Mouse (Mus musculus) large intestine, adult 2 months (tissue): ENCODE measurements around the gene Mov10l1. TPM values are rescaled to one million over a fixed set of nuclear protein-coding genes. Genes with fewer than 3 reads are reported as not detected.

Source experiments
- DNase-seq: peaks from one replicate; pipeline ENCODE4 v3.0.0-alpha.2; 2012; ENCODE audit warnings: low read depth, low spot score
- WGBS: fragments of 180-500 bp; shearing (Covaris S2); methylation state at CpG from one replicate; pipeline ENCODE4 v1.1.7; 2018; 5-methylcytosine and 5-hydroxymethylcytosine counted together
- polyA plus RNA-seq: library from polyadenylated mRNA; depleted of rRNA; stranded (reverse); fragments of >200 nt; gene quantifications from 2 replicates; pipeline ENCODE4 v1.2.3, GENCODE M21; 2012; rRNA removed

Mov10l1 gene
- polyA plus RNA-seq = not detected in 2 replicates

GRCm38 (mm10) chr15:88982534-88983079, at the start of gene Mov10l1:
Mov10l1 (plus strand) TSS chr15:88982909.
- no peak for DNase-seq
- 90% methylated on average over 31 of the region's 31 CpGs for WGBS

- 43% methylated on average over 7 of the region's 7 CpGs for WGBS
- no peak for DNase-seq
Observed at GRCm38 (mm10) chr15:88934141-88934540, 48.6 kb upstream of the Mov10l1 start.

DNA sequence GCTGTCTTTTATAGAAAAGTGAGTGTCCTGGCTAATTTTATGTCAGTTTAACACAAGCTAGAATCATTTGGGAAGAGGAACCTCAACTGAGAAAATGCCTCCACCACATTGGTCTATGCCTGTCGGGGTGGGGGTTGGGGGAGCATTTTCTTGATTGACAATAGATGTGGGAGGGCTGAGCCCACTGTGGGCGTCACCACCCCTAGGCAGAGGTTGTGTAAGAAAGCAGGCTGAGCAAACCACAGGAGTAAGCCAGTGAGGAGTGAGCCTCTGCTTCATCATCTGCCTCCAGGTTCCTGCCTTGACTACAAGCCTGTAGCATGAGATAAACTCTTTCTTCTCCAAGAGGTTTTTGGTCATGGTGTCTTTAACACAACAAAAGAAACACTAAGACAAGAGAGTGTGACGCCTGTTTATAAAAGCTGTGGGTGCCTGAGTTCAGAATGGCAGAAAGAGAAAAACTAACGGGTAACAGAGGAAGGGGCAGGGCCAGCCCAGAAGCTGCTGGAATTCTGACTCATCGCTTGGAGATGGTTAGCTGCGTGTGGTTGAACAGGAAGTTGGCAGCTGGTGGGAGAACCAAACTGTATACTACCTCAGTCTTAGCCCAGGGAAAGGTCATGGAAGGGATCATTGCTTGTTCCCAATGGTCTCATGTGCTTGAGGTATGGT, 46.0 kb upstream of the Mov10l1 start:
- DNase-seq = no peak
- WGBS = 37% methylated on average over 6 of the region's 6 CpGs

- WGBS = 78% methylated on average over 2 of the region's 2 CpGs
- no peak for DNase-seq
Observed at GRCm38 (mm10) chr15:88937291-88937650, 45.4 kb upstream of the Mov10l1 start.

GRCm38 (mm10) chr15:88942783-88943182, 39.9 kb upstream of the Mov10l1 start:
- DNase-seq = no peak
- 55% methylated on average over 5 of the region's 5 CpGs for WGBS

GRCm38 (mm10) chr15:88943896-88944551, 38.7 kb upstream of the Mov10l1 start:
- 64% methylated on average over 5 of the region's 5 CpGs for WGBS
- DNase-seq = no peak

DNA sequence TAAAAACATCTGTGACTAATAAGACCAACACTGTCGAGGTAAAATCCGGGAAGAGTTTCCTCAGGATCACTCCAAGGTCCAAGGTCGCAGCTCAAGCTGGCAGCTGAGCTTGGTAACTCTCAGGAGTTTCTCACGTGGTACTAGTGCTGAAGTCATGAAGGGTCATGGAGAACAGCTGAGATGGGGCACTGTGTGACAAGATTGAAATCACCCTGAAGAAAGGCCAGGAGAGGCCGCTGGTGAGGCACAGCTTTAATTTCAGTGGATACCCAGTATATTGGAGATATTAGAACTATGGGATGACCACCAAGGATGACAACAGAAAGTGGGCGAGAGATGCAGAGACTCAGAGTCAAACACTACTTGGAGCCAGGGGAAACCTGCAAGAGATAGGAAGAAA, 35.9 kb upstream of the Mov10l1 start:
- no peak for DNase-seq
- 36% methylated on average over 6 of the region's 6 CpGs for WGBS

- WGBS = 73% methylated on average over 4 of the region's 4 CpGs
- DNase-seq = no peak
Observed at GRCm38 (mm10) chr15:88951246-88951645, 31.5 kb upstream of the Mov10l1 start.

DNA sequence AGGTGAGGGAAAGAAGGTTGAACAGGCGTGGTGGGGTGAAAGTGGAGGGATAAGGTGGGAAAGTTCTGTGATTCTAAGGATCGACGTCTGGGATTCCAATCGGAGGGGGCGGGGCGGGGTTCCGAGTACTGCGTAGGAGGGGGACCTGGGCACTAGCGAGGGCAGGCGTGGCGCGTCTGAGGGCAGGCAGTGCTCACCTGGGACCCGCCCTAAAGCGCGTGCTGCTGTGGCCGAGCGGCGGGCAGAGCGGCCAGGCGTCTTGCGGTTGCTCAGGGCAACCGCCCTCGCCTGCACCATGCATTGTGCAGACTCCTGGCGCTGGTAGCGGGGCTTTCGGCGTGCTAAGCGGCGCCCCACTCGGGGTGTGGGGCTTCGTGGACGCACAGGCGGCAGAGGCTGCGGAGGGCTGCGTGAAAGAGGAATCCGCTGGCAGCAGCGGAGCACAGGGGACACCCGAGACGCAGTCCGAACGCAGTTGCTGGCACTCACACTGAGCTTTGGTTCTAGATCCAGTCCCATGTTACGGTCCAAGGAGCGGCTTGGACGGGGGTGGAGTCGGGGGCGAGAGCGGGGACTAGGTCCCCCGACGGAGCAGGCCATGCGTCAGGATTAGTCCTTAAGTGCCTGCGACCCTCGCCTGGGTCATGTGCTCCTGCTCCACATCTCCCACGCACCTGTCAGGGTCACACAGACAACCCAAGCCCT, 28.2 kb upstream of the Mov10l1 start, which contains the start of gene Ttll8:
Gene Ttll8, minus strand, starts transcription at position 51 of the 705 bp plus-strand sequence.
- 4% methylated on average over 53 of the region's 53 CpGs for WGBS
- no peak for DNase-seq

- DNase-seq = no peak
- 87% methylated on average over 6 of the region's 6 CpGs for WGBS
Observed at GRCm38 (mm10) chr15:88955342-88955741, 27.4 kb upstream of the Mov10l1 start.

DNA sequence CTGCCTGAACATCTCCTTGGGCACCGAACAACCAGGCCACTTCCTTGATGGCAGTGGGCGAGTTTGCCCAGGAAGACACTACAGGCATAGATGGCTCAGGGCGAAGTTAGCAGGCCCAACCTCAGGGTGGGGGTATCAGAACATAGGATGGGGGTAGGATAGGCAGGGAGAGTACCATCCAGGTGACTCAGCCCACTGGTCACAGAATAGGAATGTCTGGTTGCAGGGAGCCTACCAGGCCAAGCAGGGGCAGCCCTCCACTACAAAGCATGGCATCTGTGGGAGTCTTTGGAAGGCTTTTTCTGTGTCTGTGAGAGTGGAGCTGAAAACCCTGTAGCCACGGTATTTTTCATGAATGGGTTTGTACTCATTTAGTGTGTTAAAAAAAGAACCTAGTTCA, 25.2 kb upstream of the Mov10l1 start:
- 69% methylated on average over 4 of the region's 4 CpGs for WGBS

GRCm38 (mm10) chr15:88964070-88964578, 18.6 kb upstream of the Mov10l1 start:
- WGBS = 81% methylated on average over 2 of the region's 2 CpGs
- DNase-seq = no peak

More for the DNA sequence above, 25.2 kb upstream of the Mov10l1 start:
- no peak for DNase-seq

DNA sequence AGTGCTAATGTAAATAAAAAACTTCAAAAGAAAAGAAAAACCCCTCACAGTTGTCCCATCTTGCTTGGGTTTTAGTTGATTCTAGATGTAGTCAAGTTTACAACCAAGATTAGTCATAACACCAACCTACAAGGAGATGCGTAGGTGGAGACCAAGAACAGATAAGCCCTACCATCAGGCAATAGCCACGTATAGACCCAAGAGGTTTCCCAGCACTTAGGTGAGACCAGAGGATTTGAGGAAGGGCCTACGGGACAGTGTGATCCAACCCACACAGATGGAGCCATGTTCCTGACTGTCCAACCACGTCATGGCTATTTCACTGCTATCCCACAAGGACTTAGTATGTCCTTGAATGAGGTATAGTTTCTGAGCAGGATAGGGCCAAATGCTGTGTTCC, 10.4 kb upstream of the Mov10l1 start:
- 67% methylated on average over 4 of the region's 4 CpGs for WGBS
- DNase-seq = no peak

DNA sequence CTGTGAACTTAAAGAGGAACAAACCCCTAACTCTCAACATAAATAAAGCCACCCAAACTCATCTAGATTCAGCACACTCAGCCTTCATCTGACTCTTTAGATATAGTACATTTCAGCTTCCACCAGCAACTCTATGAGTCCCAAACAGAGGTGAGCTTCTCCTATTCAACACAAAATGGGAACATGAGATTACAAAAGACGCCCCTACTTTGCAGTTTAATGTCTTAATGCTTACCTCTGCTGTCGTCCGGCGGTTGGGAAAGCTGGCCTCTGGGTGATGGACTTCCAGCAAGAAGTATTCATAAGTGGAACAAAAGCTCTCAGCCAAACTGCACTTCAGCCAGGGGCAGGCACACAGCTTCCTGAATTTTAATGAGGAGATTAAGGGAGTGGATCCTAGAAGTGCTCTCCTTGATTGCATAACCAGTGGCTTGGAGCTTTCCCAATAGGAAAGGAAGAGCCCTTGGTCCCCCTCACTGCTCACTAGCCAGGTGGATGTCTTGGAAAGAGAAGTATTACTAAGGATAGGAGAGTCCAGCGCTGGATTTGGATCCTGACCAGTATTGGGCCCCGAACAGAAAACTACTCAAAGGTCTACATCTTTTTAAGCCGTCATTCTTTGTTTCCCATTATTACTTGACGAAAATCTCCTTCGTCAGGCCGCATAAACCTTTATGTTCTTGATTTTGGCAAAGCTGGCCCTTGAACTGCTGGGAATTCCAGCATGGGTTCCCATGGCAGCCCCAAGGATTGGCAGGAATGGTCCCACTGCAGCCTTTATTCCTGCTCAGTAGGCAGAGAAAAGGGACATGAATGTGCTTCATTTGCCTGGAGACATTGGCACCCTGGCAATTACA, 4.2 kb upstream of the Mov10l1 start, which contains the start of gene Mlc1:
Gene Mlc1, minus strand, starts transcription at position 727 of the 857 bp plus-strand sequence.
- no peak for DNase-seq
- WGBS = 77% methylated on average over 10 of the region's 10 CpGs

- no peak for DNase-seq
- 76% methylated on average over 3 of the region's 3 CpGs for WGBS
Observed at GRCm38 (mm10) chr15:88979138-88979446, 3.6 kb upstream of the Mov10l1 start.

DNA sequence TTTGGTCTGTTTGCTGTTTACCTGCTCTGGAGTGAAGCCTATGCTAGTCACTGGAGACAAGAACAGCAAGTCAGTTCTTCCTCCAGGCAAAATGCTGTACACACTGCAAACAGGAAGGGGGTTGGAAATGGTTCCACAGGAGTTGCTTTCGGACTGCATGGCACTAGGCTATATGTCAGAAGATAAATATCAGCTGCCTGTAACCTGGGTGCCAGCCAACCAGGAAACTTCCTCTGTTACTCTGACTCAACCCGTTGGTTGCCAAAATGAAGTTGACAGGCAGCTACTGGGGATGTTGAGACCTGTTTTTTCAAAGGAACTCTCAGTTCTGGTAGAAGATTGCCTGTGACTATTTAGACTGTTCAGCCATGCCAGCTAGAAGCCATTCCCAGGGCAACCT, 6.5 kb downstream of the Mov10l1 start:
- 7% methylated on average over 2 of the region's 2 CpGs for WGBS
- peak; percentile 2 for DNase-seq

GRCm38 (mm10) chr15:88998636-88999035, 15.9 kb downstream of the Mov10l1 start:
- 64% methylated on average over 8 of the region's 8 CpGs for WGBS
- DNase-seq = no peak

DNA sequence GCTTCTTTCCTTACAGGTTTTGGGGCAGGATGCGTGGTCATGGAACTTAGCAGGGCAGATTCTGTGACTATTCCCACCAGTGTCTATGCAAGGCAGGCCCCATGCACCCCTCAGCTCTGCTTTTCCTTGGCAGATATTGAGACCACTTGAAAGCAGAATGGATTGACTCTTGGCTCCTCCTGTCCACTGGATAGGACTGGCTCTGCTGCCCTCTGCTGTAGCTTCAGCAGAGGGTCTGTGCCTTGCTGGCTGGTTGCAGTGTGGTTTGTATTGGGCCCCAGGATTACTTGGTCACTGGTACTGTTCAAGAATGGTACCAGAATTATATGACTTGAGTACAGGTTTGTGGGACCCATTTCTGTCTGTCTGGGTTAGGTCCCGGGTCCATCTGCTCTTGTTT, 16.4 kb downstream of the Mov10l1 start:
- no peak for DNase-seq
- WGBS = 68% methylated on average over 2 of the region's 2 CpGs

DNA sequence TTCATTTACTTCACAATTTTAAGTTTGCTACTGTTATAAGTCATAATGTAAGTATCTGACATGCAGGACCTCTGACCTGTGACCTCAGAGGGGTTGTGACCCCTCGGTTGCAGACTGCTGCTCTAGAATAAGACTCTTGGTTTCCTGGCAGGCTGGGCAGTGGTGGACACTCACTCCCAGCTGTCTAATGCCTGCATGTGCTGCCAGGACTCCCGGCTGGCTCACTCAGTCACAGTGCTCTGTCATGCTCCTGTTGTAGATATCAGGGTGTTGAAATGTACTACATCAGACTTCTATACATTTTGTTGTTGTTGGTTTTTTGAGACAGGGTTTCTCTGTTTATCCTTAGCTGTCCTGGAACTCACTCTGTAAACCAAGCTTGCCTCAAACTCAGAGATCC, 17.7 kb downstream of the Mov10l1 start:
- no peak for DNase-seq

More for the DNA sequence above, 17.7 kb downstream of the Mov10l1 start:
- 64% methylated on average over 2 of the region's 2 CpGs for WGBS
